Mouse (Mus musculus) layer of hippocampus, adult 6 months (tissue): Measurements from ENCODE around the gene Cpne1. TPM values are rescaled to one million over a fixed set of nuclear protein-coding genes. Genes with fewer than 3 reads are reported as not detected.

Experiments
- long read RNA-seq, 2 experiments: library from polyadenylated mRNA; unstranded; transcript quantifications; one replicate each; pipeline ENCODE4 v2.0.0; 2019 to 2020
- polyA plus RNA-seq: library from polyadenylated mRNA; unstranded; fragments of <200 nt; fragmentation: Nextera tagmentation; gene quantifications from 2 replicates; pipeline ENCODE4 v1.2.3, GENCODE M21; 2021

The Cpne1 gene
- 12.4 and 13.4 TPM in 2 replicates for polyA plus RNA-seq
- long read RNA-seq, experiment 1, transcript Cpne1-202 (16 exons, 3,441 nt): major isoform, 8 of 18 reads
- long read RNA-seq, experiment 1, partial matches to known transcripts: 1 of 18 reads
- long read RNA-seq, experiment 1, other reads (novel, unspliced or antisense): 7 of 18 reads
- long read RNA-seq, experiment 2, transcript Cpne1-202 (16 exons, 3,441 nt): major isoform, 42 of 98 reads
- long read RNA-seq, experiment 2, transcript Cpne1-203 (17 exons, 3,492 nt): minor isoform, 15 of 98 reads
- long read RNA-seq, experiment 2, partial matches to known transcripts: 19 of 98 reads
- long read RNA-seq, experiment 2, other reads (novel, unspliced or antisense): 22 of 98 reads

GRCm38 (mm10) chr2:156111358-156112079 lies at the start of gene Cpne1, which contains the start of gene Rbm12:
Cpne1 (minus strand) TSS chr2:156111965.
Rbm12 (minus strand) TSS chr2:156111978.

GRCm38 (mm10) chr2:156143953-156144724 lies 32.4 kb upstream of the Cpne1 start, which contains the start of the genes Romo1 and Nfs1:
Romo1 (plus strand) TSS chr2:156144039.
Nfs1 (minus strand) TSS chr2:156144186.

DNA sequence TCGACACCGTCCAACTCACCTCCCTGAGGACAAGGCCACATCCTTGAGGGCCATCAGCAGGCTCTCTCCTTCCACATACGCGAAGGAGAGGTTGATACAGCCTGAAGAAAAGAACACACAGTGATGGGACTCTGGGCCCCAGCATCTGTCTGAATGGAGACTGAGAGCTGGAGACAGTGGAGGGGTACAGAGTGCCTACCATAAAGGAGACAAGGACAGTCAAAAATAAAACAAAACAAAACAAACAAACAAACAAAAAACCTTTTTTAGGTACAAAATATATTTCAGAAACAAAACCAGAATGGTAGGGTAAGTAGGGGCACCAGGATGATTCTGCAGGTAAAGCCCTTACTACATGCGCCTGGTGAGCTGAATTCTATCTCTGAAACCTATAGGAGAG lies 15.2 kb upstream of the Cpne1 start, which contains the start of gene Gm28036:
Gene Gm28036 (minus strand): TSS at position 101 of the 400 bp plus-strand sequence.

DNA sequence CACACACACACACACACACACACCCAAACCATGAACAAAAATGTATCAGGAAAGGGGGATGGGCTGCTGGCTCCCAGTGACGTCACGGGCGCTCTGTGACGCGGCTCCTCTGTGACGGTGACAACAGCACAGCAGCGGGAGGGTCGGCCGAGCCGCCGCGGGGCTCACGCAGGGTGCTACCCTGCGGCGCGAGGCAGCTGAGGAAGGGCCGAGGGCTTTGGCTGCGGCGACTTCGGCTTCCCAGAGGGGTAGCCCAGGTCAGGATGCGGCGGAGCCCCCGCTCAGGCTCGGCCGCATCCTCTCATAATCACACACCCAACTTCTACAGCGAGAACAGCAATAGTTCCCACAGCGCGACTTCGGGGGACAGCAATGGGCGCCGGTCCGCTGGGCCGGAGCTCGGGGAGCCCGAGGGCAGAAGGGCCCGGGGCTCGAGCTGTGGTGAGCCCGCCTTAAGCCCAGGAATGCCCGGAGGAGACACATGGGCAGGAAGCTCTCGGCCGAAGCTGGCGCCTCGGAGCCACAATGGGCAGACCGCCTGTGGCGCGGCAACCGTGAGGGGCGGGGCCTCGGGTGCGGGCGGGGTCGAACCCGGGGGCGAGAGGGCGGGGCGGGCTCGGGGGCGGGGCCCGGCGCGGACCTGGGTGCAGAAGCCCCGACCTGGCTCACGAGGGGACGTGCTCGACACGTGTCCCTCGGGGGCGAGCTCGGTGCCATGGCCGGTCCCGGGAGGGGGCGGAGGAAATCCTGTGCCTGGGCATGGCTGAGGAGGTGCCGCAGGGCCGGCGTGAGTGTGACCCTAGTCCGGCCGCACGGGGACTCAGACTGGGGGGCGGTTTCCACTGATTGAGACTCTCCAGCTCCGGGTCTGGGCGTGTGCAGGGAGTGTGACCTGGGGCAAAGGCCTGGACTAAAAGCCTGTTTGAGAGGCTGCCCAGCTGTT lies 46.4 kb downstream of the Cpne1 start, which contains the start of gene Spag4:
Gene Spag4 (plus strand): TSS at position 77 of the 943 bp plus-strand sequence.

DNA sequence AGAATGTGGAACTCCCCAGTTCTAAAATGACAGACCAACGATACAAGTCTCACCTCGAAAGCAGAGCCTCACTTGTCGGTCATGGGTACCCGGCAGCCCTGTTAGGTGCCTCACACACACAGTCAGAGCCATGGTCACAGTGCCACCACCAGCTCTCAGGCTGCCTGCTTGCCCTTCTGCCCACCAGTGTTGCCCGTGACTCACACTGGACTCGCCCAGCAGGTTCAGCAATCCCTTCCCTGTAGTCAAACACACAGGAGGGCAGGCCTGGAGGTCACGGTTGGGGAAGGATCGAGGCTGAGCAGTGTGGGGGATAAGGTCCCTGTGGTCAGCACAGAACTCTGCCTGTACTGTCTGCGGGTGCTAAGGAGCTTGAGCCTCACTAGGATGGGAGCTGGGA lies 58.9 kb downstream of the Cpne1 start, which contains the start of gene Fer1l4:
Gene Fer1l4 (minus strand): TSS at position 132 of the 400 bp plus-strand sequence.

Other genes with a start within 250 kb of the Cpne1 start
- gene Uqcc1, start 181.7 kb downstream of the Cpne1 start, polyA plus RNA-seq: 68.7 and 69.3 TPM in 2 replicates
- not detected in 2 replicates for gene Gm15557, start 171.2 kb downstream of the Cpne1 start, polyA plus RNA-seq
- gene Gdf5, start 166.6 kb downstream of the Cpne1 start, polyA plus RNA-seq: 0.09 and 0.51 TPM in 2 replicates
- gene Cep250, start 155.5 kb downstream of the Cpne1 start, polyA plus RNA-seq: 4.6 and 4.7 TPM in 2 replicates
- 0.35 and 0.45 TPM in 2 replicates for gene 6430550D23Rik, start 104.0 kb downstream of the Cpne1 start, polyA plus RNA-seq
- gene Ergic3, start 103.9 kb downstream of the Cpne1 start, polyA plus RNA-seq: 459 and 479 TPM in 2 replicates
- not detected in 2 replicates for gene Fer1l4, start 59.0 kb downstream of the Cpne1 start, polyA plus RNA-seq
- gene Spag4, start 46.8 kb downstream of the Cpne1 start, polyA plus RNA-seq: 2.9 and 3.6 TPM in 2 replicates
- 8.5 and 9.2 TPM in 2 replicates for gene Rbm12, start within 50 bp of the Cpne1 start, polyA plus RNA-seq
- 6.0 and 6.5 TPM in 2 replicates for gene Gm28036, start 15.1 kb upstream of the Cpne1 start, polyA plus RNA-seq
- 600 and 732 TPM in 2 replicates for gene Romo1, start 32.1 kb upstream of the Cpne1 start, polyA plus RNA-seq
- 56.4 and 61.8 TPM in 2 replicates for gene Nfs1, start 32.2 kb upstream of the Cpne1 start, polyA plus RNA-seq
- 239 and 242 TPM in 2 replicates for gene Rbm39, start 68.3 kb upstream of the Cpne1 start, polyA plus RNA-seq
- gene Phf20, start 84.5 kb upstream of the Cpne1 start, polyA plus RNA-seq: 57.9 and 97.0 TPM in 2 replicates
- 7.9 and 9.4 TPM in 2 replicates for gene Cnbd2, start 200.3 kb upstream of the Cpne1 start, polyA plus RNA-seq
- gene Scand1, start 200.7 kb upstream of the Cpne1 start, polyA plus RNA-seq: 138 and 165 TPM in 2 replicates